Comparison of ENCODE assay signal across 16 mouse cellular contexts in the genomic region with DNA sequence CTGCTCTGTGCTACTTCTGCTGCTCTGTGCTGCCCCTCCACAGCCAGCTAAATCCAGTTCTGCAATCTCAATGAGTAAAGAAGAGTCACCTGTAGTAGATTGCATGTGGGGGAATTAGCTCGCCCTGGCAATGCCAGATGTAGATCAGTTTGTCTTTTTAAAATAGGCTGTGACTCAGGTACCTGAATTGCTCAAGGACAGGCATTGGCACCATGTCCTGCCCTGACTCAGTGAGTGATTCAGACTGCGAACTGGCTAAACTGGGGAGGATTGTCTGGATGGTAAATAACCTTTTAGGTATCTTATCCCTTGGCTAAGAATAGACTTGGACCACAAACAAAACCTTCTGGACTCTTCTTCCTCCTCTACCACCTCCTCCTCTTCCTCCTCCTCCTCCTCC. TPM values are rescaled to one million over a fixed set of nuclear protein-coding genes. Genes with fewer than 3 reads are reported as not detected.
A peak's percentile ranks its signal among the peaks of the same experiment; 100 is the strongest.
DNase-seq lines count a peak whose midpoint lies in the region; ATAC-seq lines count a peak whose summit lies in the region.
"Had no signal": no experiment of that assay in that cellular context is flagged by ENCODE, and none has a peak within 500 bp of the region (broad histone marks: within the 10 kb centered on the region; RNA-seq: fewer than 3 reads in every experiment).

No protein-coding gene starts in this region.

- peak; percentile 87 to 88 for DNase-seq in adrenal gland, adult (ENCODE audit: inconsistent age in 2 of 2, low spot score in 1 of 2)
- no peak for DNase-seq in adrenal gland, postnatal 4 days (ENCODE audit: low spot score in 2 of 2)
- DNase-seq in right cerebral cortex, adult 2 months (ENCODE audit: low spot score in 2 of 2): peak; percentile 8 to 24
- no peak for DNase-seq in right cerebral cortex, postnatal 36 days (ENCODE audit: low spot score in 2 of 2)
- DNase-seq in adrenal gland, postnatal 10 days: peak; percentile 44
- DNase-seq in urinary bladder, postnatal 36 days (ENCODE audit: low spot score in 2 of 2): peak; percentile 33 to 64
- no peak for DNase-seq in T-cell, adult 2 months (ENCODE audit: low spot score)
- DNase-seq in hindbrain, embryonic 14.5 days (ENCODE audit: low spot score): no peak
- DNase-seq: cerebellum, adult 8-10 months; embryo, embryonic 11 days; kidney, adult 2 months; lung, embryonic 14.5 days had no signal

- H3K27ac ChIP-seq in hindbrain, embryonic 14.5 days: no peak overlapping the region
- H3K27ac ChIP-seq: hindbrain, embryonic 12.5 days; limb, embryonic 15.5 days had no signal

- H3K36me3 ChIP-seq in hindbrain, embryonic 14.5 days (replicated peaks; ENCODE audit: control insufficient read depth, insufficient read depth): no peaks in the 10 kb centered on the region
- H3K36me3 ChIP-seq: heart, embryonic 12.5 days; hindbrain, embryonic 12.5 days; limb, embryonic 15.5 days had no signal

- H3K4me1 ChIP-seq in hindbrain, embryonic 14.5 days (replicated peaks; ENCODE audit: control insufficient read depth, insufficient read depth, low read length): no peaks in the 10 kb centered on the region
- H3K4me1 ChIP-seq: heart, embryonic 12.5 days; hindbrain, embryonic 12.5 days; limb, embryonic 15.5 days had no signal

- no peak for ATAC-seq in hindbrain, embryonic 14.5 days (ENCODE audit: low FRiP score)

- H3K9ac ChIP-seq in hindbrain, embryonic 14.5 days: no peak overlapping the region
- H3K9ac ChIP-seq: heart, embryonic 12.5 days; hindbrain, embryonic 12.5 days; limb, embryonic 15.5 days; lung, embryonic 14.5 days had no signal

- H3K27me3 ChIP-seq in hindbrain, embryonic 14.5 days (ENCODE audit: control insufficient read depth, insufficient read depth, low read length): no peaks in the 10 kb centered on the region
- H3K27me3 ChIP-seq: heart, embryonic 12.5 days; hindbrain, embryonic 12.5 days; limb, embryonic 15.5 days had no signal

- no peaks in the 10 kb centered on the region for H3K9me3 ChIP-seq in hindbrain, embryonic 14.5 days (ENCODE audit: control insufficient read depth, low read length)
- H3K9me3 ChIP-seq: heart, embryonic 12.5 days; hindbrain, embryonic 12.5 days; limb, embryonic 15.5 days had no signal

- WGBS in hindbrain, embryonic 14.5 days: 78% methylated on average over 2 of the region's 2 CpGs

- H3K4me3 ChIP-seq in hindbrain, embryonic 14.5 days (replicated peaks; ENCODE audit: low read length): no peak overlapping the region
- H3K4me3 ChIP-seq: heart, embryonic 12.5 days; hindbrain, embryonic 12.5 days; limb, embryonic 15.5 days had no signal

- H3K4me2 ChIP-seq in hindbrain, embryonic 14.5 days (replicated peaks): no peak overlapping the region
- H3K4me2 ChIP-seq: heart, embryonic 12.5 days; hindbrain, embryonic 12.5 days; limb, embryonic 15.5 days; lung, embryonic 14.5 days; midbrain, embryonic 11.5 days had no signal

RNA-seq across cellular contexts. Expression of gene Hivep3, which starts 52.7 kb away (rescaled TPM):
- total RNA-seq in adrenal gland, postnatal 4 days (2021): 10 to 100 TPM; 10.6 to 12.0 TPM
- 1 to 10 TPM; 7.4 to 9.7 TPM for total RNA-seq in adrenal gland, postnatal 10 days (2021)
- 16.5 and 17.2 TPM in 2 replicates for polyA plus RNA-seq in hindbrain, embryonic 14.5 days (2014; fragmentation: Nextera tagmentation; extraction: Ambion mirVana)

Comparison
In these comparisons a context has a peak if more than half of its experiments do, and no peak if none do; other contexts are left out.
1. DNase-seq: peak in adrenal gland, adult (2 of 2), right cerebral cortex, adult 2 months (2 of 2), adrenal gland, postnatal 10 days (single experiment) and urinary bladder, postnatal 36 days (2 of 2); none in adrenal gland, postnatal 4 days (0 of 2), right cerebral cortex, postnatal 36 days (0 of 2), T-cell, adult 2 months (single experiment) and hindbrain, embryonic 14.5 days (single experiment).